Mouse (Mus musculus) lung, postnatal 10 days (tissue): ENCODE measurements around the gene Ccdc84.
"Not testable (repeated sequence)": the region's sequence is repeated elsewhere in the genome, so short reads cannot be mapped to it uniquely, and the experiment has no call there.

Experiments
- DNase-seq: peaks from one replicate; pipeline ENCODE4 v3.0.0; 2021

Ccdc84 gene

DNA sequence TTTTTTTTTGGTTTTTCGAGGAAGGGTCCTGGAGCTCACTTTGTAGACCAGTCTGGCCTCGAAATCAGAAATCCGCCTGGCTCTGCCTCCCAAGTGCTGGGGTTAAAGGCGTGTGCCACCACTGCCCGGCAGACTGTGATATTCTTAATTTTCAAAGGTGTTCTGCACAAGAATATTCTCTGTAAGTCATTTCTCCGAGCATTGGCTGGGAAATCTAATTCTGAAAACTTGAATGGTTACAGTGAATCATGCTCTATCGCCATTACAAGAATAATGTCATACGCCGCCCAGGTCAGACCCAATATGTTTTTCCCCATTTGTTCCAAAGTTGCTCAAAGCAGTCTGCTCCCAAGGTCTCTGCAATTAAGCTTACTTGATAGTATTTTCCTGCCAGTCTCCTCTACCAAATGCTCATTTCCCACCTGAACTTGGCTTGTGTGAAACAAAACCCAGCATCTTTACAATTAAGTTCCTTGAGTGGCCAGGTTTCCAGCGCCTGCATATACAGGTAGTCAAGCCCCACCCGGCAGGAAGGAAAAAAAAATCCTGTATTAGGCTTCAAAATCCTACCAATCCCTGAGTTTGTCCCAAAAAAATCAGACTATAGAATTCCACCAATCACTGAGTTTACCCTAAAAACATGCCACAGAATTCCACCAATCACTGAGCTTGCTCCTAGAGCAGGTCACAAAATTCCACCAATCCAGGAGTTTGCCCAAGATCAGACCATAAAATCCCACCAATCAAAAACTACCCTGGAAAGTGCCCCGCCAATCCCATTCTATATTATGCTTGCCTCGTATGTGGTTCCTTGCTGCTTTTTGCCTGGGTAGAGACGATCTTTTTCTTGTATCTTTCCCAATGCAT lies at the start of gene Ccdc84:
Gene Ccdc84, minus strand, starts transcription at position 51 of the 867 bp plus-strand sequence.
- no peak for DNase-seq

DNA sequence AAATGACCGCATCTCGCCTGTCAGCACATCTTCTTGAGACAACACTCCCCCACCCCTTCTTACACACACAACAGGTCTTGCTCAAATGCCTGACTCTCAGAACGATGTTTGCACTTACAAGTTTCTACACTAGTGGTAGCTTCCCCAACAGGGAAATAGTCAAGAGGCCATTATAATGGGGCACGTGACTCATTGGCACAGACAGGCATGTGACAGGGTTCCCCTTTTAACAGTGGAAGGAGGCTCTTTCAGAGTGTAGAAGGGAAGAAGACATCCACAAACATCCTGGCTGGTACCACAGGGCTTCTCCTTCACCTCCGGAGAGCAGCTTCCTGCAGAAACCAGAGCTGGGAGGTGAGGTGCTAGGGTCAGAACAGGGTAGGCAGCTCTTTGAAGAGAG lies 43.6 kb upstream of the Ccdc84 start:
- peak; percentile 18 for DNase-seq

DNA sequence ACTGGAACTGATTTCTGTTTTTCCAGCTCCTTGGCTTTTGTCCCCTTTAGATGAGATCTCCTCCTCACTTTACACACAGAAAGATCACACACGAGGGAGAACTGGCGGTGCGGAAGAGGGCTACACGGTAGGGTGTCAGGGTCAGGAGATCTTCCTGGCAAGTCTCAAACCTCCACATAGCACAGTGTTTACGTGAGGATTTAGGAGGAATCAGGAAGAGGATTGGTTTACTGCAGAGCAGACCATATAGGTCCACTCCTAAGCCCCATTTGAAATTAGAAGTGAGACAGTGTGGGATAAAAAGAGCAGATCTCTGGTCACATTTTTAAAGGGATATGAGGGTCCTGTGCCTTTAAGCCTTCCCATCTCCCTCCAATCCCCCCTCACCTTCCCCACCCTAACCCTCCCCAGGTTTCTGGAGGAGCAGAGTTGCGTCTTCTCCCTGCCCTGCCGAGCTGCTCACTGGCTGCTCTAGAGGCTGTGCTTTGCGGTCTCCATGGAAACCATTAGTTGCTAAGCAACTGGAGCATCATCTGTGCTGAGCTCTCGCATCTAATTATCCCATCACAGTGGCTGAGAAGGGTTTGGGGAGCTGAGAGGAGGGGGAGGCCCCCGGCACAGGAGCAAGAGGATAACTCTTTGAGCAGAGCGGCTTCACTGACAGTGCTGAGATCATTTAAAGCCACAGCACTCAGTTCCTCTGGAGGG lies 38.8 kb upstream of the Ccdc84 start:
- peak; percentile 58 for DNase-seq

DNA sequence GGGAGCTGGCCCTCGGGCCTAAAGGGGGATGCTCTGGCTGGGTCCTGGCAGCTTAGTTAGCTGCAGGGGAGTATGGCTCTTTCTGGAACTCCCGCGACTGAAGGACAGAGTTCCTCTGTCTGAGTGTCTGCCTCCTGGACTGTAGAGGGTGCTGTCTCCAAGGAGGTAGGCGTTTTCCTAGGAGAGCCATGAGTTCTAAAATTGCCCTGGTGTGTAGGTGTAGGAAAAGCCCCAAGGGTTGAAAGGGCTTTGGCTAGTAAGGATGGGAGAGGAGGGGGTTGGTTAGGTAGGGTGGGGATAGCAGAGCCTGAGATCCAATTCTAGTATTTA lies 36.5 kb upstream of the Ccdc84 start, which contains the start of gene Upk2:
Gene Upk2, minus strand, starts transcription at position 86 of the 330 bp plus-strand sequence.
- no peak for DNase-seq

DNA sequence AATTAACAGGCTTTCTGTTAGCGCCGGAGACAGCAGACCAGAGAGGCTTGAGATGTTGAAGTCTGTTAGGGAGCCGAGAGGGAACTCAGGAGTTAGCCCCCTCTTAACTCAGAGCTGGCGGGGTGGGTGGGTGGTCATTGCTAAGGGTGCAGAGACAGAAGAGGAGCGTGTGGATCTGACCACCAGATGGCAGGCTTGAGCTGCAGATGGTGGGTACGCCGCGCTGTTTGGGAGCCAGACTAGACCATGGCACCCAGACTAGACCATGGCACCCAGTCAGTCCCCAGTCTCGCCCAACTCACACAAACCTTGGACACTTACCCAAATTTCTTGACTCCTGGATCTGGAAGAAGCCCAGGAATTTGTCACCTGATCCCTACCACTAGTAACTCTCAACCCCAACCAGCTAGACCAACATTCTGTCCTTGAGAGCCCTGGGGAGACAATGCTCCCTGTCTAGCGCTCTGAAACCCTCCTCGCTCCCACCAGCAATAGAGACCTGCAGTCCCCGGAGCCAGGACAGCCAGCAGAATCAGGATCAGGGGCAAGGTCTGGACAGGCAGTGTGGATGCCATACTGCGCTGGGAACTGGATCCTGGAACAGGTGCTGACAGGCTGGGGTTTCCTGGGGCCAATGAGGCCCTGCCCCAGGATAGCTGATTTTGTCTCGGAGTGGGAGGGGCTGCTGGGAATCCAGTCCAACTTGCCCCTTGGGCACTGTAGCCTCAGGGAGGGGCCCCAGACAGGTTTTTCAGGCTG lies 35.9 kb upstream of the Ccdc84 start:
- DNase-seq, result peak; percentile 90

DNA sequence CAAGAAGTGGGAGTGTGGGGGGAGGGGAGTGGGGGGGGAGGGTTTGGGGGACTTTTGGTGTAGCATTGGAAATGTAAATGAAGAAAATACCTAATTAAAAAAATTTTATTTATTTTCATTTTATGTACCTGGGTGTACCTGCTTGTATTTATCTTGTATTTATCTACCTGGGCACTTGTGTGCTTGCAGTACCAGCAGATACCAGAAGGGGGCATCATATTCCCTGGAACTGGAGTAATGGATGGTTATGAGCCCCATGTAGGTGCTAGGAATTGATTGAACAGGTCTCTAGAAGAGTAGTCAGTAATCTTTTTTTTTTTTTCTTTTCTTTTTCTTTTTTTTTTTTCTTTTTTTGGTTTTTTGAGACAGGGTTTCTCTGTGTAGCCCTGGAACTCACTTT lies 32.0 kb upstream of the Ccdc84 start:
- DNase-seq, result no peak

DNA sequence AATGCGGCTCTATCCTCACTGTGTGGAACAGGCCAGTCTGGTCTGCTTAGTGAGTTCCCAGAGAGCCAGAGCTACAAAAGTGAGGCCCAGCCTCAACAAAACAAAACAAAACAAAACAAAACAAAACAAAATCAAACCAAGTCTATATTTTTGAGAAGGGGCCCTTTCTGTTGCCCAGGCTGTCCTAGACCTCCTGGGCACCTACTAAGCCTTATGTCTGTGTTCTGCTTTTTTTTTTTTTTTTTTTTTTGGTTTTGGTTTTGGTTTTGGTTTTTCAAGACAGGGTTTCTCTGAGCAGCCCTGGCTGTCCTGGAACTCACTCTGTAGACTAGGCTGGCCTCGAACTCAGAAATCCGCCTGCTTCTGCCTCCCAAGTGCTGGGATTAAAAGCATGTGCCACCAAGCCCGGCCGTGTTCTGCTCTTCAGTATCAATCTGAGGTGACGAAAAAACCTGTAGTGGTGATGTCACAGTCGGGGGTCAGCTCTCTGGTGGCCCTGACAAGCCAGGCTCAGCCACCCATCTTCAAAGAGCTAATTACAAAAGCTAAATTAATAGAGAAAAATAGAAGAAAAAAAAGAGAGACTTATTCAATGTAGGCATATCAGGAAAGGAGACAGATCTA lies 26.1 kb upstream of the Ccdc84 start:
- not testable (repeated sequence) for DNase-seq

DNA sequence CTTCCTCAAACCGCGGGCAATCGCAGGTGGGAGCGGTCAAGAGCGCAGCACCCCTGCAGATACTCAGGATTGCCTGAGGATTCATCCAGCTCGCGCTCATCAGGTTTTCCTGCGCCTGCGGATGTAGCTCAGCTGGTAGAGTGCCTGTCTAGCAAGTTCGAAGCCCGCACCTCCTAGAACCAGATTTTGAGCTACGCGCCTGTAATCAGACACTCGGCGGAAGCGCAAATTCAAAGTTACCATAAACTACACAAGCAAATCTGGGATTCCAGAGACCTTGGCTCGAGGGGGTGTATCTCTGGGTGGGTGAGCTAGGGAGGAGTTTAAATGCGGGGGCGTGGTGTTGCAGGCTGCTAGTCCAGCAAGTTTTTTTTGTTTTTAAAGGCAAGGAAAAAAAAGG lies 22.6 kb upstream of the Ccdc84 start, which contains the start of gene Foxr1:
Gene Foxr1, minus strand, starts transcription at position 176 of the 400 bp plus-strand sequence.
- DNase-seq, result no peak

DNA sequence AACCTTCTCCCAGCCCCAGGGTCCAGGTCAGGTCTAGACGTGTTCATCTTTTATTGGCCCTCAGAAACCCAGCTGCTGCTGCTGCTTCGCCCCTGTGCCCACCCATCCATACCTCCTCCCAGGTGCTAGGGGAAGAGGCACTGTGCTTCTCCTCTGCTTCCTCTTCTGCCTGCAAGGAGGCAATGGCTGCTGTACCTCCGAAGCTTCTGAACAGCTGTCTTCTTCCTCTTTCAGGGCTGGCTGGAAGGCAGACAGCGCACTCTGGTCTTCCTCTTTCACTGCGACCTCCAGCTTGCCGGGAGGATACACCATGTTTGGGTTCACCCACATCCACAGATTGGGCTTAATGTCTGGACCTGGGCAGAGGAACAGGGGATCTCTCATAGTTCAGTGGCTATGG lies 17.4 kb upstream of the Ccdc84 start:
- no peak for DNase-seq

DNA sequence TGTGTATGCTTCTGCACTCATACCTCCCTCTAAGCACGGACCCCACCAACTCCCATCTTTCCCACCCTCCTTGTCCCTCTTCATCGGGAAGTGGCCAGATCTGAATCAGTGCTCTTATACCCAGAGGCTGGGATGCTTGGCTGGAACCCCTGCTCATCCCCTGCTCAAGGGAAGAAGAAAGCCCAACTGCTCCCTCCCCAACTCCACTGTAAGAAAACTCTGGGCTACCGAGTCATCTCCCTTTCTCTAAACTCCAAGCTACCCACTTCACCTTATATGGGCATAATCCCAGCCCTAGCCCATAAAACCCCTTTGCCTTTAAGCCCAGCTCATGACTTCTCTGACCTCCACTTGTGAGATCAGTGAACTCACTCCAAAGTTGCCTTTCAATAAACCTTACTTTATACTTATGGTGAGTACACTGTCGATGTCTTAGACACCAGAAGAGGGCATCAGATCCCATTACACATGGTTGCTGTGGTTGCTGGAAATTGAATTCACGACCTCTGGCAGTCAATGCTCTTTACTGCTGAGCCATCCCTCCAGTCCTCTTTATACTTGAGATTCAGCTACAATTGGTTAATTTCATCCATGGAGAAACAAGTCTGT lies 14.3 kb upstream of the Ccdc84 start:
- no peak for DNase-seq

DNA sequence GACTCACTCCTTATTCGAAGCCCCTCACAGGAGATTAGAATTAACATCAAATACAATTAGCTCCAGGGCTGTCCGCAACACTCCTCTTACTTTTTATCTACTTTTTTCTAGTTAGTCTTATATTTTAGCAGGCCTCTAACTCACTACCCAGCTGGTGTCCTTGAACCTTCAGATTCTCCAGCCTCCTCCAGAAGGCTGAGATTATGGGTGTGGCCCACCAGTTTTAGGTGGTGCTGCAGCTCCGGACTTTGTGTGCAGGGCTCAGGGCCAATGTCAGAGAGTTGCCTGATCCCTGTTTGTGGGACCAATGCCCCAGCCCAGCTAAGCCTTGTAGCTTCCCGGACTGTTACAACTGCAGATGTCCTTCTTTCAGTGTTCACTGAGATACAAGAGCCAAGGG lies 5.2 kb upstream of the Ccdc84 start:
- DNase-seq, result no peak

DNA sequence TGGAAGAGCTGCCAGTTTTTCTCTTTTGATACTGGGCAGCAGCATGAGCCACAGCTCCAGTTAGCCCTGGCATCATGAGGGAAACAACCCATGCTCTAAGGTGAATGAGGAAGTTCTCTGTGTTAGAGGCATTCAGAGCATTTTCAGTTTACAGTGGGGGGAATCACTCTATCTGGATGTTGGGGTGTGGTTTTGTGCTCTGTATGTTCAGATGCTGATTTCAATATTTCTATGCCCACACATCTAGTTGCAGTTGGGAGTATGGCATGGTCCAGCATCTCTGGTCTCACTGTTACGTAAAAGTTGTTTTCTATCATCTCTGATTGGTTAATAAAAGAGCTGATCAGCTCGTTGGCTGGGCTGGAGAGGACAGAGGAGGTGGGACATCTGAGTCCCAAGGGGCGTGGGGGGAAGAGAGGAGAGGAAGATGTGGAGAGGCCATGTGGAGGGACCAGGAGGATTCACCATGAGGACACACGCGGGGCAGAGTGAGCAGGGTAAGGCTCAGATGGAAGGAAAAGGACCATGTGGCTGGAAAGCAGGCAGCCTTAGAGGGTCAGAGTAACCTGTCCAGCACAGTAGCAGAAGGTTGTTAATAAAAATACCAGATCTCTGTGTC lies 2.0 kb upstream of the Ccdc84 start:
- DNase-seq, result no peak

DNA sequence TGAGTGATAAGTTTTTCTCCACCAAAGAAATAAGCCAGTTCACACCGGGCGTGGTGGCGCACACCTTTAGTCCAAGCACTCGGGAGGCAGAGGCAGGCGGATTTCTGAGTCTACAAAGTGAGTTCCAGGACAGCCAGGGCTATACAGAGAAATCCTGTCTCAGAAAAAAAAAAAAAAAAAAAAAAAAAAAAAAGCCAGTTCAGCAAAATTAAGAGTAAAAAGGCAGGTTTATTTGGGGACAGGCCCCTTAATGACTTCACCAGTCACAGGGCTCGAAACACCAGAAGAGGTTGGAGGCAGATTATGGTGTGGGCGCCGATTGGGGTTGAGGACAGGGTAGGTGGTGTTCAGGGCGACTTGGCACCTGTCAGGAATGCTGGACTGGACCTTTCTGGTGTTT lies 1.4 kb upstream of the Ccdc84 start:
- DNase-seq, result not testable (repeated sequence)

DNA sequence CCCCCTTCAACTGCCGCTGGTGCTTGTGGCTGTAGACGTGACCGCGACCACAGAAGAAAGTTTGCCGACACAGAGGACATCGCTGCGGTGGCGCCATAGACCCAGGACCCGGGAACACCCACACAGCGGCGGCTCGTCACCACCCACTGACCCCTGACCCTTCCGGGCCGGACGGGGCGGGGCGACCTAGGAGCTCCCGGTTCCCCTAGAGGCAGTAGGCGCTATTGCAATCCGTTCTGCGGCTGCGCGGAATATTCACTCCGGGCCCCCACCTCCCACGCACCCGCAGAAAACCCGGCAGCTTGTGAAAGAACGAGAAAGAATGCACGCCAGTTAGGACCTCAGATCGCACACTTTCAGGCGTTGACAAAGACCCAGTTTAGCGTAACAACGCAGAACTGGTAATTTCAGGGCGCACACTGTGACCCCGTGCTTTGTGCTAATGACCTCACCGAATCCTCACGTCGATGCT lies 441 bp downstream of the Ccdc84 start:
- DNase-seq, result peak; percentile 96

DNA sequence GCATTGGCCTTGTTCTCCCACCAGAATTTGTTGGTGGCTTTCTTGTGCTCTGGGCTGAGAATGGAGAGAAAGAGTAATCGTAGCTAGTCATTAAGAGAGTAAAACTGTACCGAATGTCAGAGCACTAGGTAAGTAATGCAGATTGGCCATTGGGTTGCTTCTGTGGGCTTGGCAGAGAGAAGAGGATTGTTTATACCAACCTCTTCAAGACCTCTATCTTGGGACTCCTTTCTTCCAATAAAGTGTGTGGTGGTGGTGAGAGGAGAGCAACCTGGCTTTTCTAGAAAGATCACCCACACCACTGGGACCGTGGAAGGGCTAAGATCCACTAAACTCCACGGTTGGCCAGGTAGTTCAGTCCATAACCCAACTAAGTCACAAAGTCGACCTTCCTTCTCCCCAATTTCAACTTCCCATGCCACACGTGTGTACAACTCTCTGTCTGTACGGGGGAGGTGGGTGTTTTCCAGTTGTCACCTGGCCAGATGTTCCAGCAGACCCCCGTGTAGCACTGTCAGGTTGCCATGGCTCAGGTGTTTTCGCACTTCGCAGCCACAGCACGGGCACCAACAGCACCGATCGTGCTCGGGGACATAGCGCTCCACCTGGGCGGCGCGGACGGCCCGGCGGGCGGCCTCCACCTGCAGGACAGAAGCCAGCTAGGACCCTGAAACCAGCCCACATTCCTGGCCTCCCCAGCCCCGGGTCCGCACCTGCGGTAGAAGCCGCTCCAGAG lies 1.0 kb downstream of the Ccdc84 start:
- DNase-seq, result no peak

DNA sequence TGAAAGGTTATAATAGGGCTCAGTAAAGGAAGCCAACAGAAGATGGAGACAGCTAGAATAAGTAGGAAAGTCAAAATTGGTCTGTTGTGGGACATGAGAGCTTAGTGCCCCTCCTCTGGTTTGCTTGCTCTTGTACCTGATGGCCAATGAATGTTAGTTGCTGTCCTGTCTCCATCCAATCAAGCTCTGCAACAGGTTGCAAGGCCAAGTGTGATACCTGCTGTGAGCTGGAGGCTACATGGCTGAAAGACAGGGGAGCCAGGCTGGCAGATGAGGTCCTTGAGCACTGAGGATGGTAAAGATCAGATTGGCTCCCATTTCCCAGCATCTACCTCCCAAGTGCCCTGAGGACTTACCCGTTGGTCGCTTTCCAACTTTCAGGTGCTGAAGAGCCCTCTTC lies 5.6 kb downstream of the Ccdc84 start:
- DNase-seq, result no peak

DNA sequence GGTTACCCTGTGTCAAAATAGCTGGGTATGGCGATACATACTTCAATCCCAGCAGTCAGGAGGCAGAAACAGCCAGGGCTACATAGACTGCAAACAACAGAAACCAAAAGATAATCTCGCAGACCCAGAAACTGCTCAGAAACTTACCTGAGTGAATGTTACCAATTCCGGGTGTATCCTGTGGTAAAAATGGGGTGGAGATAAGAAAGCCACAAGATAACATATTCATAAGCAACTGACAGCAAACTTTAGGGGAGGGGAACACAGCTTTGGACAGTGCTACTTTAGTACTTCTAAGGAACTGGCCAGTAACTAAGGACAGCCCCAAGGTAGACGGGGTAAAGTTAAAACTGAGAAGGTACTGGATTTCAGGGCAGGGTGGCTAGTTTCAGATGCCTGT lies 6.1 kb downstream of the Ccdc84 start:
- DNase-seq, result no peak

DNA sequence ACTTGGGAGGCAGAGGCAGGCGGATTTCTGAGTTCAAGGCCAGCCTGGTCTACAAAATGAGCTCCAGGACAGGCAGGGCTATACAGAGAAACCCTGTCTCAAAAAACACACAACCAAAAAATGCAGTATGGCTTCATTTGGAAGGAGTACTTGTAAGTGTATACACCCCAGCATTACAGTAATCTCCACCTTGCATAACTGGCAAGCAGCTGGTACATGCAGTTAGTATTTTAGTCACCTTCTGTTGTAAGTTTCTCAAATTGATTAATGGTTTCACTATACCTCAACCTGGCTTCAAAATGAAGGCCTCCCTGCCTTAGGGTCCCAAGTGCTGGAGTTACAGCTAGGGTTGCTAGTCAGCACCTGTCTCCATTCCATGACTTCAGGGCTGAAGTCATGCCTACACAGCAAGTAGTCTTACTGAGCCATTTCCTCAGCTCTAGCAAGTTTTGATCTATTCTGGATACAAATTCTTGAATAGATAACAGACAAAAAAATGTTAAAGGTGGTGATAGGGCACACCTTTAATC lies 6.7 kb downstream of the Ccdc84 start:
- no peak for DNase-seq

DNA sequence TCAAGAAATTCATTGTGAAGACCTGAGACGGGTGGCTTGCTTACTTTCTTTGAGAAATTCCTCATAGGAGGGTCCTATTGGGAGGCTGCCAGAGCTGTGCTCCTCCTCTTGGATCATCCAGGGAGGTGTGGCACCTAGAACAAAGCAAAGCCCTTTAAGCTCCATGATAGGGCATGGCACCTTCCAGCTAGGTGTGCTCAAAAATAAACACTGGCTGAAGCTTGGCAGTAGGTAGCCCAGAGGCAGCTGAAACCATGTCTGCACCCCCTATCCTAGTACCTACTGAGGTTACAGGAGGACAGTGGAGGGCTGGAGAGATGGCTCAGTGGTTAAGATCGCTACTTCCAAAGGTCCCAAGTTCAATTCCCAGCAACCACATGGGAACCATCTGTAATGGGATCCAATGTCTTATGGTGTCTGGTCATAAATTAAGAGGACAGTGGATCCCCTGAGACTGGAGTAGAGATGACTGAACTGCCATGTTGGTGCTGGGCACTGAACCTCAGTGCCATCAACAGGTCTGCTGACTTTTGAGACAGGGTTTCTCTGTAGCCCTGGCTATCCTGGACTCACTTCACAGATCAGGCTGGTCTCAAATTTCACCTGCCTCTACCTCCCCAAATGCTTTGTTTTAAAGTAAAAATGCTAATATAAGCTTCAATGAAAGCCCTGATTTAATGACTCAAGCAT lies 7.6 kb downstream of the Ccdc84 start:
- DNase-seq, result no peak

DNA sequence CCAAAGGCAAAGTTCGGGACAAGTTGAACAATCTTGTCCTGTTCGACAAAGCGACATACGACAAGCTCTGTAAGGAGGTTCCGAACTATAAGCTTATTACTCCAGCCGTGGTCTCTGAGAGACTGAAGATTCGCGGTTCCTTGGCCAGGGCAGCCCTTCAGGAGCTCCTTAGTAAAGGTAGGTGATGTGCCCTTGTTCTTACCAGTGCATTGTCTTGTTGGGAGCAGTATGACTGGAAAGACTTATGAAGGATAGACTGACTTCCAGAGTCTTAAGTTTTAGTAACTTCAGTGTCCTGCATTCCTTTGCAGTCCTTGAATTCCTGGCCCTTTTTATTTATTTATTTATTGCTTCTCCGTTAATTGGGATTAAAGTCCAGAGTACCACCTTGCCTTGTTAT lies 9.7 kb downstream of the Ccdc84 start:
- not testable (repeated sequence) for DNase-seq
